Mouse (Mus musculus) megakaryocyte-erythroid progenitor cell, adult 5 weeks (primary cell): ENCODE measurements around the gene Wfdc6a. TPM values are rescaled to one million over a fixed set of nuclear protein-coding genes. Genes with fewer than 3 reads are reported as not detected.

Source experiments
- polyA plus RNA-seq: library from polyadenylated mRNA; stranded (reverse); fragments of >175 nt; gene quantifications from 2 replicates; pipeline ENCODE4 v1.2.3, GENCODE M21; 2012

Gene Wfdc6a
- not detected in 2 replicates for polyA plus RNA-seq

GRCm38 (mm10) chr2:164585025-164585725, at the start of gene Wfdc6a:
Wfdc6a (minus strand) TSS chr2:164585447.

GRCm38 (mm10) chr2:164613471-164613870, 28.2 kb upstream of the Wfdc6a start, which contains the start of the genes Wfdc6b and Wfdc8:
Wfdc6b (plus strand) TSS chr2:164613522.
Wfdc8 (minus strand) TSS chr2:164613626.

GRCm38 (mm10) chr2:164593494-164593893, 8.2 kb upstream of the Wfdc6a start, which contains the start of gene Eppin:
Eppin (minus strand) TSS chr2:164593594.

GRCm38 (mm10) chr2:164573359-164573758, 11.9 kb downstream of the Wfdc6a start, which contains the start of gene Spint3:
Spint3 (minus strand) TSS chr2:164573459.

GRCm38 (mm10) chr2:164562391-164563188, 22.7 kb downstream of the Wfdc6a start, which contains the start of gene Wfdc2:
Wfdc2 (plus strand) TSS chr2:164562413.

Other genes starting within 250 kb of the Wfdc6a start
- 23.0 and 53.6 TPM in 2 replicates for gene Slpi, start 196.4 kb downstream of the Wfdc6a start, polyA plus RNA-seq
- not detected in 2 replicates for gene Rbpjl, start 182.3 kb downstream of the Wfdc6a start, polyA plus RNA-seq
- 0.04 TPM in 1 of 2 replicates, not detected in the other for gene Matn4, start 180.3 kb downstream of the Wfdc6a start, polyA plus RNA-seq
- gene Sdc4, start 141.6 kb downstream of the Wfdc6a start, polyA plus RNA-seq, result 2.3 and 2.6 TPM in 2 replicates
- 121 and 142 TPM in 2 replicates for gene Sys1, start 128.5 kb downstream of the Wfdc6a start, polyA plus RNA-seq
- gene Gm20458, start 124.5 kb downstream of the Wfdc6a start, polyA plus RNA-seq, result 1.2 and 2.3 TPM in 2 replicates
- gene Trp53tg5, start 111.7 kb downstream of the Wfdc6a start, polyA plus RNA-seq, result not detected in 2 replicates
- gene Dbndd2, start 99.3 kb downstream of the Wfdc6a start, polyA plus RNA-seq, result 0.61 and 1.8 TPM in 2 replicates
- gene Pigt, start 87.9 kb downstream of the Wfdc6a start, polyA plus RNA-seq, result 231 and 267 TPM in 2 replicates
- 0.11 TPM in 1 of 2 replicates, not detected in the other for gene Wfdc2, start 23.0 kb downstream of the Wfdc6a start, polyA plus RNA-seq
- gene Spint3, start 12.0 kb downstream of the Wfdc6a start, polyA plus RNA-seq, result not detected in 2 replicates
- gene Eppin, start 8.1 kb upstream of the Wfdc6a start, polyA plus RNA-seq, result not detected in 2 replicates
- not detected in 2 replicates for gene Wfdc6b, start 28.1 kb upstream of the Wfdc6a start, polyA plus RNA-seq
- gene Wfdc8, start 28.2 kb upstream of the Wfdc6a start, polyA plus RNA-seq, result not detected in 2 replicates
- gene Wfdc16, start 53.3 kb upstream of the Wfdc6a start, polyA plus RNA-seq, result 0.17 TPM in 1 of 2 replicates, not detected in the other
- not detected in 2 replicates for gene Wfdc10, start 70.6 kb upstream of the Wfdc6a start, polyA plus RNA-seq
- not detected in 2 replicates for gene Wfdc9, start 71.1 kb upstream of the Wfdc6a start, polyA plus RNA-seq
- not detected in 2 replicates for gene Wfdc11, start 88.6 kb upstream of the Wfdc6a start, polyA plus RNA-seq
- gene Wfdc13, start 99.7 kb upstream of the Wfdc6a start, polyA plus RNA-seq, result not detected in 2 replicates
- not detected in 2 replicates for gene Spint4, start 113.1 kb upstream of the Wfdc6a start, polyA plus RNA-seq
- gene Spint5, start 129.9 kb upstream of the Wfdc6a start, polyA plus RNA-seq, result not detected in 2 replicates
- not detected in 2 replicates for gene Wfdc3, start 160.5 kb upstream of the Wfdc6a start, polyA plus RNA-seq
- 90.1 and 113 TPM in 2 replicates for gene Dnttip1, start 160.5 kb upstream of the Wfdc6a start, polyA plus RNA-seq
- gene Ube2c, start 184.5 kb upstream of the Wfdc6a start, polyA plus RNA-seq, result 64.0 and 94.6 TPM in 2 replicates
- not detected in 2 replicates for gene Tnnc2, start 194.5 kb upstream of the Wfdc6a start, polyA plus RNA-seq
- 5.4 and 5.6 TPM in 2 replicates for gene Snx21, start 200.4 kb upstream of the Wfdc6a start, polyA plus RNA-seq
- 62.8 and 69.5 TPM in 2 replicates for gene Acot8, start 219.4 kb upstream of the Wfdc6a start, polyA plus RNA-seq
- 0.36 and 0.44 TPM in 2 replicates for gene Zswim3, start 219.7 kb upstream of the Wfdc6a start, polyA plus RNA-seq
- gene Zswim1, start 237.2 kb upstream of the Wfdc6a start, polyA plus RNA-seq, result 20.6 and 27.7 TPM in 2 replicates
- 0.21 and 0.23 TPM in 2 replicates for gene Spata25, start 243.1 kb upstream of the Wfdc6a start, polyA plus RNA-seq
- gene Ctsa, start 247.4 kb upstream of the Wfdc6a start, polyA plus RNA-seq, result 364 and 538 TPM in 2 replicates
- gene Neurl2, start 248.0 kb upstream of the Wfdc6a start, polyA plus RNA-seq, result 3.5 and 4.1 TPM in 2 replicates